Mouse (Mus musculus) cerebellum, adult 2 months (tissue): ENCODE results near the gene Sirt6.

ENCODE experiments used
- CTCF ChIP-seq: fragments of 200-500 bp; IDR thresholded peaks from 2 replicates; pipeline ENCODE4 v1.5.1; 2011; ENCODE audit warnings: low read depth, mild to moderate bottlenecking, control low read depth, low read length, moderate library complexity, borderline replicate concordance; ENCODE audit not compliant: insufficient read depth
- POLR2A ChIP-seq: fragments of 200-500 bp; IDR thresholded peaks from 2 replicates; pipeline ENCODE4 v1.6.1; 2011; ENCODE audit warnings: low read length, control low read depth, borderline replicate concordance; ENCODE audit not compliant: insufficient read depth

DNA sequence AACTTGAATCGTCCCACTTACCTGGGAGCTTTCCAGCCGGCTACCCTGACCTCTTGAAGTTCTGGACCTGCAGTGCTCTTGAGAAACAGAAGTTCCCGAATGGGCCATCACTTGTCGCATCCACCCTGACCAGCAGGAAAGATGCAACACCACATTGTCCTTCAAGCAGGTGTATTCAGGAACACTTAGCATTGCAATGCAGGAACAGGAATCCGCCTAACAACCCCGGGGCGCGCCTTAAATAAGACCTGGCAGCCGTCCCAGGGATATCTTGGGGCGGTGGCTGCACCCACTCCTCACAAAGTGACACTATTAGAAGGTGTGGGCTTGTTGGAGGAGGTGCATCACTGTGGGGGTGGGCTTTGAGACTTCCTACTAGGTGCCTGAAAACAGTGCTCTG lies 27.6 kb upstream of the Sirt6 start:
- TF ChIP-seq CTCF (no peak), POLR2A (no peak)
